Mouse (Mus musculus): ENCODE measurements at regions not wholly inside any gene's neighbourhood (a gene's known extent, or its start where the extent isn't known, plus 50 kb on each side); places are given as distances from the start of the nearest gene placed in this dataset.

DNA sequence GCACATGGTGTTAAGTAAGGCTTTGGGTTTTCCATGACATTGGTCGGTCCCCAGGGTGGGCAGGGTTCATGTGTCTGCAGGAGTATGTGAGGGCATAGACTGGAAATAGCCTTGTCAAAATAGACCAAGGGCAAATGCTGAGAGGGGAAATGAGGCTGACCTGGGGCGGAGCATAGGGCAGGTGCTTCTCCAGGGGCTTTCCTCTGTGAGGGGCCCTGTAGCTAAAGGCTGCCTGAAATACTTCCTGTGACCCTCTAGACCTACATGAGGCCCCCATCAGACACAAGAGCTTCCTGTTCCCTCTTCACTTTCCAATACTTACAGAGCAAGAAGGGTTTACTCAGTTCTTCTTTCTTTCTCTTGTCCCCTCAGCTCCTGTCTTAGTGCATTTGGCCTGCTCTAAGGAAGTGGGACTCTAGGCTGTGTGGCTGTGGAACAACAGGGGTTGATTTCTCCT lies 1258.7 kb upstream of the A1bg start:
- DNase-seq (ENCODE audit: low spot score): no peak
- WGBS: 54% methylated on average over 2 of the region's 2 CpGs
- no peak for ATAC-seq (ENCODE audit: low read depth)
- no peaks in the 10 kb centered on the region for H3K27me3 ChIP-seq (replicated peaks; ENCODE audit: control insufficient read depth, insufficient read depth, low read length)
- no peak overlapping the region for H3K4me3 ChIP-seq (ENCODE audit: low read depth, low read length)
- H3K9me3 ChIP-seq (ENCODE audit: control insufficient read depth, low read length): no peaks in the 10 kb centered on the region
- no peaks in the 10 kb centered on the region for H3K4me1 ChIP-seq (ENCODE audit: control insufficient read depth, insufficient read depth, low read length)
- no peak overlapping the region for H3K4me2 ChIP-seq (ENCODE audit: low read depth, low read length)
- H3K36me3 ChIP-seq (ENCODE audit: control insufficient read depth, insufficient read depth, low read length): no peaks in the 10 kb centered on the region
- H3K9ac ChIP-seq (ENCODE audit: low read depth, low read length): no peak overlapping the region
- no peak overlapping the region for H3K27ac ChIP-seq (replicated peaks; ENCODE audit: low read depth, low read length)

DNA sequence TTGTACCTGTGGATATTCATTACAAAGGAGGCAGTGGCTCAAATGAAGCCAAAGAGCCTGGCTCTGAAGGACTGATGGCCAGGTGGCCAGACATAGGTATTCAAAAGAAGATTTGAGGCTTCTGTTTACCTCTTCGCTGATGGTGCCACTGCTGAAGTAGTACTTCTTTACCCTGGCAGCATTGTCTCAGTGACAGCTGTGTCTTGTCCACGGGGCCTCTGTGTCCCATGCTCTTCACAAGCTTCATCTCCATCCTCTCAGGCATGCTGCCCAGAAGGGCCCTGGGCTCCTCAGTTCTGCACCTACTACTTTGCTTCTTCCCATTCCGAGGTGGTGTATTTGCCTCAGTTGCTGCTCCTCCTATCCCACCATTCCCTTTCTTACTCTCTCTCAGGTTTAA lies 1257.9 kb upstream of the A1bg start:
- H3K4me3 ChIP-seq (ENCODE audit: low read depth, low read length): no peak overlapping the region
- H3K9me3 ChIP-seq (ENCODE audit: control insufficient read depth, low read length): no peaks in the 10 kb centered on the region
- no peaks in the 10 kb centered on the region for H3K4me1 ChIP-seq (ENCODE audit: control insufficient read depth, insufficient read depth, low read length)
- no peak for DNase-seq (ENCODE audit: low spot score)
- no peak overlapping the region for H3K27ac ChIP-seq (replicated peaks; ENCODE audit: low read depth, low read length)
- H3K27me3 ChIP-seq (replicated peaks; ENCODE audit: control insufficient read depth, insufficient read depth, low read length): no peaks in the 10 kb centered on the region
- no peak for ATAC-seq (ENCODE audit: low read depth)
- WGBS: 91% methylated on average over 3 of the region's 3 CpGs
- no peak overlapping the region for H3K9ac ChIP-seq (ENCODE audit: low read depth, low read length)
- H3K4me2 ChIP-seq (ENCODE audit: low read depth, low read length): no peak overlapping the region
- no peaks in the 10 kb centered on the region for H3K36me3 ChIP-seq (ENCODE audit: control insufficient read depth, insufficient read depth, low read length)

DNA sequence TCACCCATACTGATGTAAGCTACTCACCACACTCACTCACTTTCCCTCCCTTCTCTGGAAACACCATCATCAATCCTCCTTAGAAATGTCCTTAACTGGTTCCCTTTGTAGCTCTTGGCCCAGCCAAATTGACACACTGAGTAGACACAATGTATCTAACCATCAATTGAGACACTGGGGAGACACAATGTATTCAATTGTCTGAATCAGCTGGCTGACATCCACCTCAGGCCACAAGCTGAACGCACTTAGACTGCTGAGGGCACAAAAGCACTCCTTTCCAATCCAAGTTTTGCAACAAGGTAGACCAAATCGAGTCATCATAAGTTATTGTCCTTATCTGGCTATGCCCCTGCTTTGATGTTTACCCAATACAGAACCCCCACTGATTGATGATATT lies 1257.0 kb upstream of the A1bg start:
- H3K4me2 ChIP-seq (ENCODE audit: low read depth, low read length): no peak overlapping the region
- no peak overlapping the region for H3K27ac ChIP-seq (replicated peaks; ENCODE audit: low read depth, low read length)
- ATAC-seq (ENCODE audit: low read depth) (no peak), DNase-seq (ENCODE audit: low spot score) (no peak)
- H3K9me3 ChIP-seq (ENCODE audit: control insufficient read depth, low read length): no peaks in the 10 kb centered on the region
- H3K27me3 ChIP-seq (replicated peaks; ENCODE audit: control insufficient read depth, insufficient read depth, low read length): no peaks in the 10 kb centered on the region
- H3K4me1 ChIP-seq (ENCODE audit: control insufficient read depth, insufficient read depth, low read length): no peaks in the 10 kb centered on the region
- H3K36me3 ChIP-seq (ENCODE audit: control insufficient read depth, insufficient read depth, low read length): no peaks in the 10 kb centered on the region
- H3K9ac ChIP-seq (ENCODE audit: low read depth, low read length): no peak overlapping the region
- WGBS: 73% methylated on average over 2 of the region's 2 CpGs
- H3K4me3 ChIP-seq (ENCODE audit: low read depth, low read length): no peak overlapping the region

DNA sequence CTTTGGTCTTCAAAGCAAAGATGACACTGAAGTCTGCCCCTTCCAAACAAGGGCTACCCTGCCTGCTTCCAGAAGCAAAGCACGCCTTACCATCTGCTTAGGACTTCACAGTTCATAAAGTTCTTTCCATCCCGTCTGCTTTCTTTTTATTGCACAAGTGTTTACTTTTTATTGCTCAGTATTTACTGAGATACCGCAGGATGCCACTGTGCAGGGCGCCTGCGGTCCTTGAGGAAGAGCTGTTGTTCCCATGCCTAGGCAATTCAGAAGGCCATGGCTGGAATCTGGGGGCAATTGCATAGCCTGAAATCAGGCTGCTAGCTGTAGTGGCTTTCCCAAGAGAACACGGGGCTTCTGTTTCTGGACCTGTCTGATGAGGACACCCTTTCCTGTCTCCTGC lies 1255.8 kb upstream of the A1bg start:
- WGBS: 83% methylated on average over 6 of the region's 6 CpGs
- no peaks in the 10 kb centered on the region for H3K27me3 ChIP-seq (replicated peaks; ENCODE audit: control insufficient read depth, insufficient read depth, low read length)

DNA sequence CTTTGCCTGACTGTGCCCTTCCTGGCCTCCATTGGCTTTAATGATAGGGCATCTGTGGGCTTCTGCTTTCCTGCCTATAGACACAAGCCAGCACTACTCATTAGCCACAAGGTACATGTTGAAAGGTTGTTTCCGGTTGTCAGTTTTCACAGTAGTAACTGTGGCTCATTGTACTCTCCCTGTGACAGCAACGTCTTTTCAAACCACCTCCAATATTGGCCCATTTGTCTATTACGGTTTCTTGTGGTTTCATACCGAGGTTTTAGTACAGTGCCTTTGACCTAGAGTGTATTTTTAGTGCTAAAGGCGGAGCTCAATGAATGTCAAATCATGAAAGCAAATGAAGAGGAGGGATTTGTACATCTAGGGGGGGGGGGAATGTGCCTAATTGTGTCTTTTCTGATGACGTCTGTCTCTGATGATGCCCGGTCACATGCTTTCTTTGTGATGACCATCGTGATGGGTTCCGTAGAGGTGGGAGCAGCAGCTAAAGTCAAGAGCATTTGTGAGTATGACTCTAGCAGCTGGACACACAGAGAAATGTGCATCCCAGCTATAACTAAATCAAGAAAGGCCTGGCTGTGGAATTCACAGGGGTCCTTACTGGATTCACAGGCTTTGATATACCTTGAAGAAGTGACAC lies 1255.1 kb upstream of the A1bg start:
- no peak overlapping the region for H3K4me3 ChIP-seq (ENCODE audit: low read depth, low read length)
- WGBS: 86% methylated on average over 9 of the region's 9 CpGs
- ATAC-seq (ENCODE audit: low read depth) (no peak), DNase-seq (ENCODE audit: low spot score) (no peak)
- no peaks in the 10 kb centered on the region for H3K27me3 ChIP-seq (replicated peaks; ENCODE audit: control insufficient read depth, insufficient read depth, low read length)
- no peaks in the 10 kb centered on the region for H3K36me3 ChIP-seq (ENCODE audit: control insufficient read depth, insufficient read depth, low read length)
- no peaks in the 10 kb centered on the region for H3K9me3 ChIP-seq (ENCODE audit: control insufficient read depth, low read length)
- no peak overlapping the region for H3K4me2 ChIP-seq (ENCODE audit: low read depth, low read length)
- H3K4me1 ChIP-seq (ENCODE audit: control insufficient read depth, insufficient read depth, low read length): no peaks in the 10 kb centered on the region
- no peak overlapping the region for H3K9ac ChIP-seq (ENCODE audit: low read depth, low read length)
- H3K27ac ChIP-seq (replicated peaks; ENCODE audit: low read depth, low read length): no peak overlapping the region

More for the DNA sequence above, 1255.8 kb upstream of the A1bg start:
- no peak overlapping the region for H3K27ac ChIP-seq (replicated peaks; ENCODE audit: low read depth, low read length)
- no peak for DNase-seq (ENCODE audit: low spot score)
- H3K9ac ChIP-seq (ENCODE audit: low read depth, low read length): no peak overlapping the region
- H3K4me1 ChIP-seq (ENCODE audit: control insufficient read depth, insufficient read depth, low read length): no peaks in the 10 kb centered on the region
- H3K4me2 ChIP-seq (ENCODE audit: low read depth, low read length): no peak overlapping the region
- H3K36me3 ChIP-seq (ENCODE audit: control insufficient read depth, insufficient read depth, low read length): no peaks in the 10 kb centered on the region
- no peak overlapping the region for H3K4me3 ChIP-seq (ENCODE audit: low read depth, low read length)
- no peak for ATAC-seq (ENCODE audit: low read depth)
- H3K9me3 ChIP-seq (ENCODE audit: control insufficient read depth, low read length): no peaks in the 10 kb centered on the region

DNA sequence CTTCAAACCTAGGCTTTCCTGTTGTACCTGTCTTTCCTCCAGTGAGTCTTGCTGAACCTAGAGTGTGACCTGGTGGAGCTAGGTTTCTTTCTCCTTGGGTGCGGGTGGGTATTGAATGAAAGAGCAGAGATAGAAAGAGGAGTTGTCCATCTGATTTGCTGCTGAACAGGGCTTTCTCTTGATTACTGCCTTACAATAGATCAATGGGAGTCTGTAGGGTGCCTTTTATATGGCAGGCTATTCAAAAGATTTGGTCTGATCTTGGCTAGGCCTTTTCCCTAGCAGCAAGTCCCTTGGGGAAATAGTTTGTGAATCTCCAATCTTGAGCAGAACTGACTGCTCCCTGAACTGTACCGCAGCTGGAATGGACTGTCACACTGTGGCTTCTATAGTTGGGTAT lies 1253.3 kb upstream of the A1bg start:
- Histone ChIP-seq H3K27me3 (replicated peaks; ENCODE audit: control insufficient read depth, insufficient read depth, low read length) (no peaks in the 10 kb centered on the region), H3K4me3 (ENCODE audit: low read depth, low read length) (no peak overlapping the region), H3K36me3 (ENCODE audit: control insufficient read depth, insufficient read depth, low read length) (no peaks in the 10 kb centered on the region), H3K9me3 (ENCODE audit: control insufficient read depth, low read length) (no peaks in the 10 kb centered on the region), H3K4me1 (ENCODE audit: control insufficient read depth, insufficient read depth, low read length) (no peaks in the 10 kb centered on the region), H3K9ac (ENCODE audit: low read depth, low read length) (no peak overlapping the region), H3K27ac (replicated peaks; ENCODE audit: low read depth, low read length) (no peak overlapping the region), H3K4me2 (ENCODE audit: low read depth, low read length) (no peak overlapping the region)
- DNase-seq (ENCODE audit: low spot score): no peak
- ATAC-seq (ENCODE audit: low read depth): no peak
- 83% methylated on average over 2 of the region's 2 CpGs for WGBS

DNA sequence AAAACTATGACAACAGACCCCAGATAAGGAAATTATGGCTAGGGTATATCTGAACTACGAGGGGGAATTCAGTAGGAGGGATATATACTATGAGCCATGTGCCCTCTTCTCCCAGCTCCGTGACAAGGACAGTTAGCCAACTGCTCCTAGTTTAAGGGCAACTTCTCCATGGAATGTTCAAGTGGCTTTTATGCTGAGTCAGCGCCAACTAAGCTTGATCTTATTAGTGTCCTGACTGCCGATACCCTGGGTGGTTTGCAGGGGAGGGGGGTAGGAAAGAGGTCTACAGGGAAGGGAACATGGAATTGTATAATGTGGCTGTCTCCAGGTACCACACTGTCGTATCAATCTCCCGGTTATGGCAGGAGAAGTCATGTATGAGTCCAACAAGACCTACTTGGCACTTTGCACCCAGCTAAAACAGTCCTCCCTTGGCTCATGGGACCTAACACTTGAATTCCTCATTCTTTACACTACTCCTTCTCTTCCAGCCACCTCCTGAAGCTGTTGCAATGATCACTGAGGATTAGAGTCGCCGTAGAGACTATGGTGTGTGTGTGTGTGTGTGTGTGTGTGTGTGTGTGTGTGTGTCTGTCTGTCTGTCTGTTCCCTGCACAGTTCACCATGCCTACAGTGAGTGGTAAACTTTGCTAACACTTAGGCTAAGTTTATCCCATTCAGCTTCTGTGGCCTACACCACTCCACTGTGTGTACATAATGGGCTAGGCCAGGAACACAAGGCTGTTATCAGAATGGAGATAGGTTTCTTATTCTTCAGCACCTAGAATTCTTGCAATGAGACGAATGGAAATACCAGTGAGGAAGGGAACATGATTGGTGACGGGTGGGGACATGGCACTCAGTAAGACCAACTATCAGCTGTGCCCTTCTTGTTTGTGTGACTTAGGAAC lies 1251.1 kb upstream of the A1bg start:
- Histone ChIP-seq H3K4me1 (ENCODE audit: control insufficient read depth, insufficient read depth, low read length) (no peaks in the 10 kb centered on the region), H3K9ac (ENCODE audit: low read depth, low read length) (no peak overlapping the region), H3K9me3 (ENCODE audit: control insufficient read depth, low read length) (no peaks in the 10 kb centered on the region), H3K4me2 (ENCODE audit: low read depth, low read length) (no peak overlapping the region), H3K27me3 (replicated peaks; ENCODE audit: control insufficient read depth, insufficient read depth, low read length) (no peaks in the 10 kb centered on the region), H3K27ac (replicated peaks; ENCODE audit: low read depth, low read length) (no peak overlapping the region), H3K4me3 (ENCODE audit: low read depth, low read length) (no peak overlapping the region), H3K36me3 (ENCODE audit: control insufficient read depth, insufficient read depth, low read length) (no peaks in the 10 kb centered on the region)
- no peak for DNase-seq (ENCODE audit: low spot score)
- ATAC-seq (ENCODE audit: low read depth): no peak
- WGBS: 91% methylated on average over 10 of the region's 10 CpGs

DNA sequence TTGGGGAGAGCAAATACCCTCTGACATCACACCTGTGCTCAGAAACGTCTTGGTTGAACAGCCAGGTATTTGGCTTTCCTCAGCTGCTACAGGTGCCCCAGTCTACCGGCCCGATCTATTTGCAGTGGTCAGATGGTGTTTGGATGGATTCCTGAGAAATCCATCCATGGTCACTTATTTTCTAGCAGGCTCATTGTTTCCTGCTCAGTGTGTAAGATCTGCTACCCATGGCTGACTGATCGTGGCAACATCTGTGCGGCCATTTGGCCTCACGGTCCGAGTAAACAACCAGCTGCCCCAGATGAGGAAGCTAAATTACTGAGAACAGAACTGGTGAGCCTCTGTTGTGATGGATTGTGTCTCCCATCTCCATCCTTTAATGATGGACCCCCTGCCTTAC lies 1248.8 kb upstream of the A1bg start:
- Histone ChIP-seq H3K27ac (replicated peaks; ENCODE audit: low read depth, low read length) (no peak overlapping the region), H3K9ac (ENCODE audit: low read depth, low read length) (no peak overlapping the region), H3K9me3 (ENCODE audit: control insufficient read depth, low read length) (no peaks in the 10 kb centered on the region), H3K4me1 (ENCODE audit: control insufficient read depth, insufficient read depth, low read length) (no peaks in the 10 kb centered on the region), H3K27me3 (replicated peaks; ENCODE audit: control insufficient read depth, insufficient read depth, low read length) (no peaks in the 10 kb centered on the region), H3K4me3 (ENCODE audit: low read depth, low read length) (no peak overlapping the region), H3K4me2 (ENCODE audit: low read depth, low read length) (no peak overlapping the region), H3K36me3 (ENCODE audit: control insufficient read depth, insufficient read depth, low read length) (no peaks in the 10 kb centered on the region)
- DNase-seq (ENCODE audit: low spot score): no peak
- 71% methylated on average over 7 of the region's 7 CpGs for WGBS
- no peak for ATAC-seq (ENCODE audit: low read depth)

DNA sequence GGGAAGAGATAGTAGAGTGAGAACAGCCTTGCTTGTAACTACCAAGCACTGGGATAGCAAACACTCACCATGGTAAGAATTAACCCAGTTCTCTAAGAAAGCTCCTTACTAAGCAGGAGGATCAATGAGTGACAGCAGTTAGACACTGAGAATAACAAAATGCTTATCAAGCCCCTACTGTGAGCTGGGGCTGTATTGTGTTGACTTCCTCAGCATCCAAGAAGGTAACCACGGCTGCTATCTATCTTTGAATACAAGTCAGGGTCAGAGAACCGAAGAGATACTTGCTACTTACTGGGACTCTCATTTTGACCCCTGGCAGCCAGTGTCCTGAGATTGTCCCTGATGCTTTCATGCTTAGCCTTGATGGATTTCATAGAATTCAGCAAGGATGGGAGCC lies 1248.4 kb upstream of the A1bg start:
- 65% methylated on average over 2 of the region's 2 CpGs for WGBS
- Histone ChIP-seq H3K9ac (ENCODE audit: low read depth, low read length) (no peak overlapping the region), H3K27me3 (replicated peaks; ENCODE audit: control insufficient read depth, insufficient read depth, low read length) (no peaks in the 10 kb centered on the region), H3K27ac (replicated peaks; ENCODE audit: low read depth, low read length) (no peak overlapping the region), H3K4me2 (ENCODE audit: low read depth, low read length) (no peak overlapping the region), H3K4me1 (ENCODE audit: control insufficient read depth, insufficient read depth, low read length) (no peaks in the 10 kb centered on the region), H3K9me3 (ENCODE audit: control insufficient read depth, low read length) (no peaks in the 10 kb centered on the region), H3K36me3 (ENCODE audit: control insufficient read depth, insufficient read depth, low read length) (no peaks in the 10 kb centered on the region), H3K4me3 (ENCODE audit: low read depth, low read length) (no peak overlapping the region)
- no peak for ATAC-seq (ENCODE audit: low read depth)
- DNase-seq (ENCODE audit: low spot score): no peak
